Mouse (Mus musculus) liver, adult 2 months (tissue): ENCODE measurements at regions not wholly inside any gene's neighbourhood (a gene's known extent, or its start where the extent isn't known, plus 50 kb on each side); places are given as distances from the start of the nearest gene placed in this dataset.
A peak's percentile ranks its signal among the peaks of the same experiment; 100 is the strongest.

ENCODE experiments used
- DNase-seq: peaks from one replicate; pipeline ENCODE4 v3.0.0-alpha.2; 2011; ENCODE audit warnings: low read depth, low spot score; ENCODE audit errors: extremely low read depth
- H3K27ac ChIP-seq: fragments of 200-500 bp; replicated peaks from 2 replicates; pipeline ENCODE4 v1.5.1; 2012; ENCODE audit warnings: low read depth, mild to moderate bottlenecking, control low read depth, inconsistent platforms, low read length; ENCODE audit not compliant: insufficient read depth
- H3K27me3 ChIP-seq: fragments of 200-500 bp; 2 replicates; pipeline ENCODE4 v1.6.1; 2012; ENCODE audit warnings: mild to moderate bottlenecking, moderate library complexity, low read length, inconsistent platforms; ENCODE audit not compliant: control insufficient read depth, insufficient read depth
- H3K36me3 ChIP-seq: fragments of 200-500 bp; 2 replicates; pipeline ENCODE4 v1.6.1; 2012; ENCODE audit warnings: low read length, inconsistent platforms; ENCODE audit not compliant: control insufficient read depth, insufficient read depth
- H3K4me1 ChIP-seq: fragments of 200-500 bp; 2 replicates; pipeline ENCODE4 v1.6.1; 2011; ENCODE audit warnings: low read length; ENCODE audit not compliant: control insufficient read depth, insufficient read depth
- H3K4me3 ChIP-seq: fragments of 200-500 bp; 2 replicates; pipeline ENCODE4 v1.5.1; 2011; ENCODE audit warnings: low read depth, mild to moderate bottlenecking, control low read depth, low read length, moderate library complexity; ENCODE audit not compliant: insufficient read depth
- H3K79me2 ChIP-seq: fragments of 200-500 bp; 2 replicates; pipeline ENCODE4 v1.6.1; 2012; ENCODE audit warnings: inconsistent platforms, mild to moderate bottlenecking, low read length, moderate library complexity; ENCODE audit not compliant: control insufficient read depth, insufficient read depth
- H3K9ac ChIP-seq: fragments of 200-500 bp; 2 replicates; pipeline ENCODE4 v1.6.1; 2012; ENCODE audit warnings: low read depth, mild to moderate bottlenecking, control low read depth, inconsistent platforms, low read length
- CTCF ChIP-seq: fragments of 200-500 bp; IDR thresholded peaks from 2 replicates; pipeline ENCODE4 v1.5.1; 2011; ENCODE audit warnings: low read depth, low read length, control low read depth
- POLR2A ChIP-seq: fragments of 200-500 bp; IDR thresholded peaks from 2 replicates; pipeline ENCODE4 v1.6.1; 2011; ENCODE audit warnings: low read length, control low read depth; ENCODE audit not compliant: insufficient read depth; ENCODE audit errors: extremely low read depth
- WGBS: fragments of 180-500 bp; shearing (Covaris S2); methylation state at CpG from one replicate; pipeline ENCODE4 v1.1.7; 2018; 5-methylcytosine and 5-hydroxymethylcytosine counted together

DNA sequence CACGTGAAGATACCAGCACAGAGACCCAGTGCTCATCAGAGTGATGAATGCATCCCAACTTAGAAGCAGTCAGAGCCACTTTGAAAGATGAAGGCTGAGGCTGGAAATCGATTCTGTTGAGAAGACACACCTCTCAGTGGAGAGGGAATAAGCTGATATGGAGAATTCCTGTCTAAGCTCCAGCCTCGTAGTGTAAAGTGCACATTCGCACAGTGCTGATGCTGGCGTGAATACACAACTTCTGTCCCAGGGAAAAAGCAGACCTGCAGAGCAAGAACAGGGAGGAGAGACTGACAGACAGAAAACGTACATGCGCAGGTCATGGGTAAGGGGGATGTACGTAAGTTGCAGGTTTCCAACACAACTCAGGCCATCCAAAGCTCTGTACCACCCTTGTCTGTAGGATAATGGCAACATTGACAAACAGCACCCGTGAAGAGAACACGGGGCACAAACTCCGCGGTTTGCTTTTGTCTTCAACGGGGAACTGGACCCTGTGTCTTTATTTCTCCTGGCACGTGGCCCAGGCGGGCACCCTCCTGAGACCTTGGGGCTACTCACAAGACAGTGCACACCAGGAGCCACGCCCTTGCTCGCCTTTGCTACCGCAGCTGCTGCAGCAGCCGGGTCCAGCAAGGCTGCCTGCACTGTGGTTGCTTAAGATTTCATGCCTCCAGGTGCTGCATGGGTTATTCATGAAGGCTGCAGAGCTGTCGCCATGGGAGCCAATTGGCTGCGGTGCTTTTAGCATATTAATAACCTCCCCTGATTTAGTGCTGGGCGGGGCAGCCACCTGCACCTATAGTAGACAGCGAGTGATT, 434.3 kb downstream of the Cmpk2 start:
- TF ChIP-seq POLR2A: no peak
- no peak for TF ChIP-seq CTCF
- Histone ChIP-seq H3K27ac (no peak overlapping the region), H3K27me3 (no peaks in the 10 kb centered on the region), H3K4me3 (no peak overlapping the region), H3K4me1 (no peaks in the 10 kb centered on the region), H3K36me3 (no peaks in the 10 kb centered on the region), H3K9ac (no peak overlapping the region), H3K79me2 (no peaks in the 10 kb centered on the region)
- no peak for DNase-seq
- WGBS: 52% methylated on average over 23 of the region's 23 CpGs

DNA sequence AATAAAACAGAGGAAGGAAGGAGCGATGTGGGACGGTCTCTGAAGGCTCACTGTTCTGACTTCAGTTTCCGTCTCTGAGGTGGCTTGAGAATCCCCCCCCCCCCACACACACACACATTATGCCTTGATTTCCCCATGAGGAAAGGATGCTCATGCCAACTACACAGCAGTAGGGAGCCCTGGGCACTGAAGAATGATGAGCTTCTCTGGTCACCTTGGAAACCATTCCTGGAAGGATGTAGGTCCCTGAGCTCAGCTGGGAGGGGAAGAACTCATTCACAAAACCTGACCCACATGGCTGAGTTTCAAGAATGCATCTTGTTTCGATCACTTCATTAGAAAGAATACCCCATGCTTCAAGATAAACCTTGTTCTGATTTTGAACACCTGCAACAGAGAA, 422.2 kb downstream of the Cmpk2 start:
- DNase-seq: no peak
- Histone ChIP-seq H3K4me1 (no peaks in the 10 kb centered on the region), H3K27ac (no peak overlapping the region), H3K27me3 (no peaks in the 10 kb centered on the region), H3K79me2 (no peaks in the 10 kb centered on the region), H3K9ac (no peak overlapping the region), H3K36me3 (no peaks in the 10 kb centered on the region), H3K4me3 (no peak overlapping the region)
- 68% methylated on average over 4 of the region's 4 CpGs for WGBS
- TF ChIP-seq CTCF: no peak
- no peak for TF ChIP-seq POLR2A

DNA sequence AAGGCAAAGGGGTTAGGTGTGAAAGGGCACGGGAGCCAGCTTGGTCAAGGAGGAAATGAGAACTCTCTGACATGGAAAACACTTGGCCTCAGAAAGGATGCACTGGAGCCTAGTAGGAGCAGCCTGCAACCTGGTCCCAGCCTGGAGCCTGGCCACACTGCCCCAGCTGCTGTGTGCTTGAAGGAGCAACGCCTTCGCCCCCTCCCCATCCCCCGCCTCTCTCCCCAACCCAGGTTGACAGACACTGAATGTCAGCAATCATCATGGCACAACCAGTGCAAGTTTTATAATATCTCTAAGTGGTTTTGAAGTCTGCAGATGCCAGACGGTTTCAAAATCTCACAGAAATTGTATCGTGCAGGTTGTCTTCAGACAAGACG, 417.6 kb downstream of the Cmpk2 start:
- TF ChIP-seq CTCF: no peak
- TF ChIP-seq POLR2A: no peak
- DNase-seq: no peak

DNA sequence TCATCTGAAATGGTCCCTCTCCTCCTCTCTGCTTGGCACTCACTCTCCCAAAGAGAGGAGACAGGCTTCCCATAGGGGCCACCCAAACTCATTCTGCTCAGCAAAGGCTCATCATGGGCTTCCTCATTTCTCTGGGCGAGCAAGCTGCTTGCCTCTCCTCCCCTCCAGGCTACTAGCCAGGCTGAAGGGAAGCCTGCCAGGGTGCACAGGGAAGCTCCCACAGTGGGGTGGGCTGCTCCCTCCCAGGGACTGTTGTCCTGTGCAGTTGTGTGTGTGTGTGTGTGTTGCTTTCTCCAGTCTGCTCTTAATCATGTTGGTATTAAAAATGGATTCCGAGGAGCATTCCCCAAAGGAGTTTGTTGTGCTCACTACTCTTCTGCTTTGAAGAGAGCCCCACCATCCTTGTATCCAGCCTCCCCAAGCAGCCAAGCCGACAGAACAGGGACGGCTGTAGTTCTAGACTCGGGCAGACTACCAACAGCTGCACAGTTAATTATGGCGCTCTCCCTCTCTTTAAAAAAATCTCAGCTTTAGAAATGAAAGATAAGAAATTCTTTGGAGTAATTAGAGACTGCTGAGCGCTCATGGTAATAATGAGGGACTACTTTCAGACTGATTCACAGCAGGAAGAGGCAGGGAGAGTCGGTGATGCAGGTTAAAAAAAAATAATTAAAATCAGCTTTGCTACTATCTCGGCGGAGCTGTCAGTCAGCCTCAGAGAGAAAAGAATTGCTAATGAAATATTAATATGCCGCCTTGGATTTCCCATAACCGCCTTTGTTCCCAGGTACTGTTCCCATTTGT, 417.0 kb downstream of the Cmpk2 start:
- H3K9ac ChIP-seq: no peak overlapping the region
- H3K4me3 ChIP-seq: no peak overlapping the region
- no peaks in the 10 kb centered on the region for H3K79me2 ChIP-seq
- TF ChIP-seq CTCF (no peak), POLR2A (no peak)
- WGBS: 66% methylated on average over 12 of the region's 12 CpGs
- H3K4me1 ChIP-seq: no peaks in the 10 kb centered on the region
- H3K36me3 ChIP-seq: no peaks in the 10 kb centered on the region
- no peak overlapping the region for H3K27ac ChIP-seq
- H3K27me3 ChIP-seq: no peaks in the 10 kb centered on the region
- DNase-seq: peak; percentile 8

More for the DNA sequence above, 417.6 kb downstream of the Cmpk2 start:
- no peaks in the 10 kb centered on the region for H3K4me1 ChIP-seq
- no peak overlapping the region for H3K9ac ChIP-seq
- no peak overlapping the region for H3K27ac ChIP-seq
- no peak overlapping the region for H3K4me3 ChIP-seq
- H3K27me3 ChIP-seq: no peaks in the 10 kb centered on the region
- H3K79me2 ChIP-seq: no peaks in the 10 kb centered on the region
- WGBS: 81% methylated on average over 7 of the region's 7 CpGs
- H3K36me3 ChIP-seq: no peaks in the 10 kb centered on the region

DNA sequence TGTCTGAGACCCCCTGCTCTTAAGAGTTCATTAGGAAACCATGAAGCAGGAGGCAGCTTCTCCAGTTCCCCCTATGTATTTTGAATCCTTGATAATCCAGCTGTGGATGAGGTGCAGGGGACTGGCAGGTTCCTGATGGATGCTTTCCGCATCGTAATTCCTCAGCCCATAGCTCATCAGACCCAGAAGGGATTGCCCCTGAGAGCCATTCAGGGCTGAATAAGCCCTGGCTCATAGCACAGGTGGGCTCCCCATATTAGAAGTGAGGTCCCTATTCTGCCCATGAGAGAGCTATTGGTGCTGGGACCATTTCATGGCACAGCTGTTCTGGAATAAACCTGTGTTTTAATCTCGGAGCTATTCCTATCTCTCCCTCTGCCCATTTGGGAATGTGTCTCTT, 416.1 kb downstream of the Cmpk2 start:
- H3K4me1 ChIP-seq: no peaks in the 10 kb centered on the region

DNA sequence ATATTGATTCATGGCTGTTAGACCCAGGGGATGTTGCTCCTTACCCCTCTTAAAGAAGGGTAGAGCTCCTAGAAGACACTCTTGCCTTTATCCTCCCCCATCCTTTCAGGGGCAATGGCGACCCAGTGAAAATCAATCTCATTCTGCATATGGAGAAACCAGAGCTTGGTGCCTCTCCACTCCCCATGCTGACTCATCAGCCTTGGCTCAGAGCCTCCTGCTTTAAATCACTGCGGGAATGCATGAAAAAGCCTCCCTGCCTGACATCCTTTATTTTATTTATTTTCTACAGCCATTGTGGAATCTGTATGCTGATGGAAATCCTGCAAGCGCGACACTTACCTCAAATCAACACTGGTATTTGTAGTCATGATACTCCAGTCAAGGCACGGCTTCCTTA, 415.2 kb downstream of the Cmpk2 start:
- Histone ChIP-seq H3K79me2 (no peaks in the 10 kb centered on the region), H3K4me1 (no peaks in the 10 kb centered on the region), H3K27ac (no peak overlapping the region), H3K36me3 (no peaks in the 10 kb centered on the region), H3K4me3 (no peak overlapping the region), H3K27me3 (no peaks in the 10 kb centered on the region), H3K9ac (no peak overlapping the region)
- no peak for DNase-seq
- TF ChIP-seq POLR2A: no peak
- TF ChIP-seq CTCF: no peak
- 73% methylated on average over 5 of the region's 5 CpGs for WGBS

More for the DNA sequence above, 416.1 kb downstream of the Cmpk2 start:
- no peaks in the 10 kb centered on the region for H3K27me3 ChIP-seq
- DNase-seq: no peak
- no peak for TF ChIP-seq CTCF
- TF ChIP-seq POLR2A: no peak
- no peak overlapping the region for H3K4me3 ChIP-seq
- WGBS: 89% methylated on average over 3 of the region's 3 CpGs
- no peaks in the 10 kb centered on the region for H3K36me3 ChIP-seq
- no peaks in the 10 kb centered on the region for H3K79me2 ChIP-seq
- H3K27ac ChIP-seq: no peak overlapping the region
- H3K9ac ChIP-seq: no peak overlapping the region
